Mouse (Mus musculus) testis, adult 2 months (tissue): ENCODE measurements around the gene Mbtps1.
A peak's percentile ranks its signal among the peaks of the same experiment; 100 is the strongest.

Experiments
- CTCF ChIP-seq: fragments of 200-500 bp; IDR thresholded peaks from 2 replicates; pipeline ENCODE4 v1.5.1; 2012; ENCODE audit warnings: low read depth, mild to moderate bottlenecking, inconsistent platforms, low read length, moderate library complexity; ENCODE audit not compliant: control insufficient read depth, insufficient read depth, insufficient replicate concordance
- POLR2A ChIP-seq: fragments of 200-500 bp; IDR thresholded peaks from 2 replicates; pipeline ENCODE4 v1.6.1; 2012; ENCODE audit warnings: low read depth, mild to moderate bottlenecking, inconsistent platforms, low read length, moderate library complexity; ENCODE audit not compliant: control insufficient read depth

DNA sequence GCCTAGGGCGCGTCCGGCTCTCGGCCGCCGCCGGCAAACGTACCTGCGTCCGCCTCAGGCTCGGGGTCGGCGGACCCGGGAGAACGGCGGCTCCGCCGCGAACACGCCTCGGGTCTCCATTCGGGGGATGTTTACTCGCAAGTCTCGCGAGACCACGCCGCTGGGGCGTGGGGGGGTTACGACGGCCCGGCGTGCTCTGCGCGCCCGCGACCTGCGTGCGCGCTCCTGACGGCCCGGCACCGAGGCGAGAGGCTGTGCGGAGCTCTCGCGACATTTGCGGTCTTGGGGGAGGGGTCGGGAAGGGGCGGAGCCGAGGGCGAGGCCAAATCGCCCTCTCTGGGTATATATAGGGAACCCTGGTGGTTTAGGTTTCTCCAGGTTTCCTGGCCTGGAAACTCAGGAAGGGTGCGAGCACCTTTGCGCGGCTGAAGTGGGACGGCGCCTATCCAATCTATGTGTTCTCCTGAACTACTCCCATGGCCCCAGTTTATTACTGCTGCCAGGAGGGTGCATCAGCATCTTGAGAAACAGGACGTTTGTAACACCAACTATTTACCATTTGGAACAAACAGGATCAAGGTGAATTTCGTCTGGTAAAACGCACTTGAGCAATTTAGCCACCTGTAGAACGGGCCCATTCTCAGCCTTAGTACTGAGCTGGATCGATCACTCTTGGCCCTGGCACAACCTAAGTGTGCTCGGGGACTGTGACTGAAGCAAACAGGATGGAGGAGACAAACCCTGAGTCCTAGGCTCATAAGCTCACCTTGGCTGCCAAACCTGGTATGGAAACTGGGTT is at the start of gene Mbtps1:
- TF ChIP-seq CTCF: no peak
- peak; percentile 45 for TF ChIP-seq POLR2A
